Mouse (Mus musculus): ENCODE data around the gene Mrgpra9.
"Not testable (repeated sequence)": the region's sequence is repeated elsewhere in the genome, so short reads cannot be mapped to it uniquely, and the experiment has no call there.

Mrgpra9 gene

GRCm38 (mm10) chr7:47252770-47253169 is at the start of gene Mrgpra9:
Gene Mrgpra9 (minus strand): TSS chr7:47252848.
- DNase-seq: no peak

- not testable (repeated sequence) for DNase-seq
Observed at GRCm38 (mm10) chr7:47299612-47300011, 47.0 kb upstream of the Mrgpra9 start.

DNA sequence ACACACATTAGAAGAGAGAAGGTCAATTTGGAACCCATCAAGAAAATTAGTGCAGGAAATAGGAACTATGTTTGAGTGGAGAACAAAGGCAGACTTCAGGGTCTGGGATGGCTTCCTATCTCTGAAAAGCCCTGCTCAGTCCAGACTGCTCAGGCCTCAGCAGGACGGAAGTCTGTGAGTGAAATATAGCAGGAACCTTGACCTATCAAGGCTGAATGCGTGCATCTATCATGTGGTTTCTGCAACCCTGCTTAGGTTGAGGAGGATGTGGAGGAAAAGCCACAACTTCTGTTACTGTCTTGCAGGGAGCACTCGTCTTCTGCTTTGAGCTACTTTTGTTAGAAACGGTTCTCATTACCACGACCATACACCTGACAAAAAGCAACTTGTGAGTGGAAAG is 18.9 kb upstream of the Mrgpra9 start:
- DNase-seq: not testable (repeated sequence)

- no peak for DNase-seq
Observed at GRCm38 (mm10) chr7:47244658-47245057, 8.0 kb downstream of the Mrgpra9 start.

DNA sequence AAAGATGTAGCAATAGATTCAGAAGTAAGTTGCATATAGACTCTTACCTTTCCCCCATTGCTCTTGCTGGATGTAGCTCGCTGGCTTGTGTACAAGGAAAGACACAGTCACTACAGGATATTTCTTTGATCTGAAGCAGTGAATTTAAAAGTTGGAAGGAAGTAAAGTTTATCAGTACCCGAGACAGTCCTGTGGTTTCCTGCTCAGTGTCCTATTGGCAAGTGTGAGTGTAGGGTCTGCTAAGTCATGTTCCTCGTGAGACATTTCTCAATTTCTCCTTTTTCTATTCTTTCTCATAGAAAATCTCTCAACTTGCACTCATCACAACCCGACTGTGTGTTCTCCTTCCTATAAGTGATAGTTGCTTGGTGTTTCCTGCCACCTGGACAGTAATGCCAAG is 47.8 kb downstream of the Mrgpra9 start, which contains the start of gene Mrgpra6:
TSS of gene Mrgpra6 (minus strand) at position 91 of the 400 bp plus-strand sequence.
- DNase-seq: no peak

DNA sequence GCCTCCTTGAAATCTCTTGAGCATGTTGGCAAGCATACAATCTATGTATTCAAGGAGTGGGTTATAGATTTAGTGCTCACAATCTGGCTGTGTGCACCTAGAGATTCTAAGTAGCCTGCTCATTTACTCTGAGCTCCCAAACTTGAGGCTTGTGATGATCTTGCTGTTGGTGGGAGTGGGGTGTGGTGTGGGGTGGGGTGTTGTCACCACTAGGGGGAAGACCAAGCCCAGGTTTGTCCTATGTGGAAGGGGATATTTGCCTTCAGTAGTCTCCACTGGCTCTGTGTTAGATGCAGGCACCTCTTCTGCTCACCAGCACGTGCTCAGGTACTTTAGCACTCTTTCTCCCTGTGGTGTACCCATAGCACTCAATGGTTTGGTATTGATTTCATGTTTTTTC is 57.4 kb downstream of the Mrgpra9 start:
- DNase-seq: no peak
